ENCODE assay signal across 29 mouse cellular contexts in the genomic region with DNA sequence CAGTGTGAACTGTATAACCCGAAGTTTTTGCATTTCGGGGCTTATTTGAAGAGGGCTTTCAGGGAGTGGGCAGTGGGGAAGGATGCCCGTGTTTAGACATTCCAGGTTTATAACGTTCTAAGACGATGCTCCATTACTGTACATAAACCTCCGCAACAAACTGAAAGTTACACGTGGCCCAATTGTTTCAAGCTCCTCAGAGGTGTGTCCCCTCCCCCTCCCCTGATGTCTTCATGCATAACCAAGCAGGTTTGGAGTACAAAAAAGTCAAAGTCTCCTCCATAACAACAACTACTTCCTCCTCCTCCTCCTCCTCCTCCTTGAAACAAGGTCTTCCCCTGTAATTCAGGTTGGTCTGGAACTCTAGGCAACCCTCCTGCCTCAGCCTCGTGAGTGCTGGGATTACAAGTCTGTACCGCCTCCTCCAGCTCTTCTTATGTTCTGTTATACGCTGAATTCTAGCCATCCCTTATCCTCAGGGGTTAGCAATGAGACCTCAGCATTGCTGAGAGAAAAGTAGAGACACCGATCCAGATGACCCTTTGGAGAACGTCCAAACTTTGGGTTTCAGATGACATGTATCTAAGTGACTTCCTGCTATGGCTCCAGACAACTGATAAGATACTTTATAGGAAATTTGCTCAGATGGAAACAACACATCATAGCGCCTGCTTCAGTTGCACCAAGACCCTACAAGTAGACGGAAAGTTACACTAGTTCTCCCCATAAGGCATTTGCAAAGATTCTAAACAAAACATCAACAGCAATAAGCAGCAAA. TPM values are rescaled to one million over a fixed set of nuclear protein-coding genes. Genes with fewer than 3 reads are reported as not detected.
DNase-seq lines count a peak whose midpoint lies in the region; ATAC-seq and TF ChIP-seq lines count a peak whose summit lies in the region.
"Had no signal": no experiment of that assay in that cellular context is flagged by ENCODE, and none has a peak within 500 bp of the region (broad histone marks: within the 10 kb centered on the region; RNA-seq: fewer than 3 reads in every experiment).

No protein-coding gene starts in this region.

- no peaks in the 10 kb centered on the region for H3K27me3 ChIP-seq in spleen, adult 2 months (ENCODE audit: control insufficient read depth, insufficient read depth, low read length)
- no peaks in the 10 kb centered on the region for H3K27me3 ChIP-seq in liver, embryonic 14.5 days (ENCODE audit: control insufficient read depth, insufficient read depth, low read length)
- H3K27me3 ChIP-seq in small intestine, adult 2 months (ENCODE audit: control insufficient read depth, insufficient read depth, low read length): no peaks in the 10 kb centered on the region
- H3K27me3 ChIP-seq in kidney, embryonic 15.5 days: peaks cover 12% of the 10 kb centered on the region; the same call in 1 of the 2 replicates
- H3K27me3 ChIP-seq: forebrain, embryonic 15.5 days; midbrain, embryonic 12.5 days had no signal

- no peaks in the 10 kb centered on the region for H3K36me3 ChIP-seq in spleen, adult 2 months (ENCODE audit: control insufficient read depth, insufficient read depth, low read length)
- H3K36me3 ChIP-seq in liver, embryonic 14.5 days (replicated peaks; ENCODE audit: control insufficient read depth, insufficient read depth, low read depth): no peaks in the 10 kb centered on the region
- no peaks in the 10 kb centered on the region for H3K36me3 ChIP-seq in small intestine, adult 2 months (ENCODE audit: control insufficient read depth, insufficient read depth, low read length)
- H3K36me3 ChIP-seq in kidney, embryonic 15.5 days: no peaks in the 10 kb centered on the region
- H3K36me3 ChIP-seq: embryonic facial prominence, embryonic 13.5 days; forebrain, embryonic 10.5 days; forebrain, embryonic 15.5 days; limb, embryonic 13.5 days; midbrain, embryonic 12.5 days had no signal

- TF ChIP-seq POLR2A in spleen, adult 2 months (IDR thresholded peaks at IDR 0.05; ENCODE audit: low read depth, low read length): no peak
- no peak for TF ChIP-seq POLR2A in small intestine, adult 2 months (IDR thresholded peaks at IDR 0.05; ENCODE audit: low read depth, low read length)

- TF ChIP-seq EP300 in liver, embryonic 14.5 days (IDR thresholded peaks at IDR 0.05; ENCODE audit: low read depth): no peak

- peak in 1 of 2 experiments; percentile 29 for DNase-seq in spleen, adult 2 months (ENCODE audit: low read depth in 1 of 2, low spot score in 2 of 2)
- DNase-seq in spleen, adult 18-20 months: no peak
- peak; percentile 62 for DNase-seq in MEL-GATA-1-ER (ENCODE audit: extremely low read depth, low read depth)
- no peak for DNase-seq in liver, embryonic 14.5 days (ENCODE audit: low read depth in 3 of 3, low spot score in 3 of 3)
- no peak for DNase-seq in testis, postnatal 14 days (ENCODE audit: low spot score)
- no peak for DNase-seq in thymus, postnatal 36 days
- DNase-seq: adrenal gland, postnatal 10 days; cerebellum, adult 18-20 months; cerebellum, postnatal 10 days; heart, postnatal 14 days; kidney, adult 18-20 months; kidney, postnatal 36 days; lung, adult 2 months; lung, postnatal 10 days; retina, postnatal 1 day; right cerebral cortex, postnatal 25 days; thymus, adult 18-20 months; thymus, postnatal 25 days had no signal

- peak overlapping the region; percentile 86 for H3K4me3 ChIP-seq in spleen, adult 2 months (ENCODE audit: extremely low read depth, insufficient read depth, insufficient read length)
- H3K4me3 ChIP-seq in liver, embryonic 14.5 days (ENCODE audit: insufficient read depth in 1 of 2, low read depth in 2 of 2, low read length in 2 of 2): peak overlapping the region in 1 of 2 experiments; percentile 41; a peak in 3 of 4 replicates
- no peak overlapping the region for H3K4me3 ChIP-seq in small intestine, adult 2 months (ENCODE audit: low read depth, low read length)
- no peak overlapping the region for H3K4me3 ChIP-seq in kidney, embryonic 15.5 days (replicated peaks)
- H3K4me3 ChIP-seq: embryonic facial prominence, embryonic 13.5 days; forebrain, embryonic 10.5 days; forebrain, embryonic 15.5 days; layer of hippocampus, adult 2 months; left cerebral cortex, adult 2 months; limb, embryonic 13.5 days; midbrain, embryonic 12.5 days had no signal

- peak overlapping the region; percentile 65 for H3K4me2 ChIP-seq in liver, embryonic 14.5 days (ENCODE audit: low read depth)
- no peak overlapping the region for H3K4me2 ChIP-seq in kidney, embryonic 15.5 days
- H3K4me2 ChIP-seq: embryonic facial prominence, embryonic 13.5 days; forebrain, embryonic 15.5 days; limb, embryonic 13.5 days; midbrain, embryonic 12.5 days had no signal

- ATAC-seq in liver, embryonic 14.5 days (ENCODE audit: insufficient read depth): no peak
- ATAC-seq in kidney, embryonic 15.5 days (replicated peaks; ENCODE audit: low FRiP score): no peak
- ATAC-seq: forebrain, embryonic 15.5 days; hindbrain, embryonic 16.5 days; Patski had no signal

- WGBS in spleen, adult 2 months: 61% methylated on average over 14 of the region's 14 CpGs
- 58% methylated on average over 14 of the region's 14 CpGs for WGBS in liver, embryonic 14.5 days (ENCODE audit: insufficient replicate concordance)
- WGBS in small intestine, adult 2 months: 75% methylated on average over 14 of the region's 14 CpGs
- WGBS in kidney, embryonic 15.5 days: 87% methylated on average over 14 of the region's 14 CpGs

- no peak overlapping the region for H3K9ac ChIP-seq in liver, embryonic 14.5 days (replicated peaks)
- no peak overlapping the region for H3K9ac ChIP-seq in kidney, embryonic 15.5 days
- H3K9ac ChIP-seq: embryonic facial prominence, embryonic 13.5 days; forebrain, embryonic 15.5 days; limb, embryonic 13.5 days; midbrain, embryonic 12.5 days had no signal

- no peaks in the 10 kb centered on the region; the same call in 1 of the 2 replicates for H3K4me1 ChIP-seq in spleen, adult 2 months (ENCODE audit: control insufficient read depth, insufficient read depth, insufficient read length)
- peaks cover 3 to 12% of the 10 kb centered on the region in 2 experiments; a peak in 3 of 4 replicates for H3K4me1 ChIP-seq in liver, embryonic 14.5 days (replicated peaks; ENCODE audit: control insufficient read depth in 2 of 2, insufficient read depth in 2 of 2, low read length in 1 of 2)
- no peaks in the 10 kb centered on the region for H3K4me1 ChIP-seq in small intestine, adult 2 months (ENCODE audit: control insufficient read depth, insufficient read depth, insufficient read length, low read length)
- H3K4me1 ChIP-seq in kidney, embryonic 15.5 days: no peaks in the 10 kb centered on the region
- H3K4me1 ChIP-seq: embryonic facial prominence, embryonic 13.5 days; limb, embryonic 13.5 days; midbrain, embryonic 12.5 days had no signal

- H3K9me3 ChIP-seq in liver, embryonic 14.5 days (ENCODE audit: control insufficient read depth, low read length): no peaks in the 10 kb centered on the region
- H3K9me3 ChIP-seq in kidney, embryonic 15.5 days (replicated peaks): no peaks in the 10 kb centered on the region
- H3K9me3 ChIP-seq: embryonic facial prominence, embryonic 13.5 days; forebrain, embryonic 10.5 days; forebrain, embryonic 15.5 days; limb, embryonic 13.5 days; midbrain, embryonic 12.5 days had no signal

- no peak for TF ChIP-seq CTCF in spleen, adult 2 months (IDR thresholded peaks at IDR 0.05; ENCODE audit: extremely low read depth, insufficient read depth, insufficient read length, insufficient replicate concordance)
- TF ChIP-seq CTCF in liver, embryonic 14.5 days (IDR thresholded peaks at IDR 0.05; ENCODE audit: low read depth): no peak
- no peak for TF ChIP-seq CTCF in small intestine, adult 2 months (IDR thresholded peaks at IDR 0.05; ENCODE audit: extremely low read depth, insufficient read length, insufficient replicate concordance, low read depth, low read length)

- H3K27ac ChIP-seq in spleen, adult 2 months (ENCODE audit: insufficient read depth, low read length): peak overlapping the region; percentile 93
- H3K27ac ChIP-seq in liver, embryonic 14.5 days: no peak overlapping the region
- H3K27ac ChIP-seq in small intestine, adult 2 months (ENCODE audit: insufficient read depth, low read depth, low read length): peak overlapping the region; percentile 22; the same call in 1 of the 2 replicates
- H3K27ac ChIP-seq in kidney, embryonic 15.5 days: no peak overlapping the region
- H3K27ac ChIP-seq: embryonic facial prominence, embryonic 13.5 days; forebrain, embryonic 10.5 days; forebrain, embryonic 15.5 days; layer of hippocampus, adult 2 months; left cerebral cortex, adult 2 months; limb, embryonic 13.5 days; midbrain, embryonic 12.5 days had no signal

RNA-seq across cellular contexts. Expression of gene Btk, which starts 2.7 kb away (rescaled TPM):
- polyA plus RNA-seq in spleen, adult 2 months (2012; rRNA removed): 12.5 and 14.4 TPM in 2 replicates
- polyA plus RNA-seq in liver, embryonic 14.5 days (2012; rRNA removed): 9.1 and 16.3 TPM in 2 replicates
- 10.9 and 13.4 TPM in 2 replicates for polyA plus RNA-seq in liver, embryonic 14.5 days (2014; fragmentation: Nextera tagmentation; extraction: Ambion mirVana)
- 0.19 and 0.48 TPM in 2 replicates for polyA plus RNA-seq in small intestine, adult 2 months (2012; rRNA removed)
- 1.1 TPM in 2 replicates for polyA plus RNA-seq in kidney, embryonic 15.5 days (2015; fragmentation: Nextera tagmentation; extraction: Ambion mirVana)
- polyA plus RNA-seq: Patski had no signal

RNA-seq across cellular contexts. Expression of gene Rpl36a, which starts 4.7 kb away (rescaled TPM):
- 89.6 and 117 TPM in 2 replicates for polyA plus RNA-seq in spleen, adult 2 months (2012; rRNA removed)
- polyA plus RNA-seq in liver, embryonic 14.5 days (2012; rRNA removed): 600 and 1,190 TPM in 2 replicates
- polyA plus RNA-seq in liver, embryonic 14.5 days (2014; fragmentation: Nextera tagmentation; extraction: Ambion mirVana): 428 and 436 TPM in 2 replicates
- 48.0 and 60.3 TPM in 2 replicates for polyA plus RNA-seq in small intestine, adult 2 months (2012; rRNA removed)
- 426 and 524 TPM in 2 replicates for polyA plus RNA-seq in kidney, embryonic 15.5 days (2015; fragmentation: Nextera tagmentation; extraction: Ambion mirVana)

RNA-seq across cellular contexts. Expression of gene Gla, which starts 20.2 kb away (rescaled TPM):
- polyA plus RNA-seq in spleen, adult 2 months (2012; rRNA removed): 0.66 and 0.96 TPM in 2 replicates
- polyA plus RNA-seq in liver, embryonic 14.5 days (2012; rRNA removed): 1.5 and 1.7 TPM in 2 replicates
- 3.9 TPM in 2 replicates for polyA plus RNA-seq in liver, embryonic 14.5 days (2014; fragmentation: Nextera tagmentation; extraction: Ambion mirVana)
- polyA plus RNA-seq in small intestine, adult 2 months (2012; rRNA removed): 0.65 and 0.98 TPM in 2 replicates
- polyA plus RNA-seq in kidney, embryonic 15.5 days (2015; fragmentation: Nextera tagmentation; extraction: Ambion mirVana): 5.7 TPM in 2 replicates

RNA-seq across cellular contexts. Expression of gene Hnrnph2, which starts 20.3 kb away (rescaled TPM):
- polyA plus RNA-seq in spleen, adult 2 months (2012; rRNA removed): 6.1 and 6.3 TPM in 2 replicates
- 28.6 and 47.4 TPM in 2 replicates for polyA plus RNA-seq in liver, embryonic 14.5 days (2012; rRNA removed)
- 53.7 and 60.1 TPM in 2 replicates for polyA plus RNA-seq in liver, embryonic 14.5 days (2014; fragmentation: Nextera tagmentation; extraction: Ambion mirVana)
- polyA plus RNA-seq in small intestine, adult 2 months (2012; rRNA removed): 1.1 and 3.8 TPM in 2 replicates
- polyA plus RNA-seq in kidney, embryonic 15.5 days (2015; fragmentation: Nextera tagmentation; extraction: Ambion mirVana): 159 and 167 TPM in 2 replicates

RNA-seq across cellular contexts. Expression of gene Timm8a1, which starts 39.1 kb away (rescaled TPM):
- polyA plus RNA-seq in spleen, adult 2 months (2012; rRNA removed): 0.60 and 0.62 TPM in 2 replicates
- polyA plus RNA-seq in liver, embryonic 14.5 days (2012; rRNA removed): 10.1 and 18.7 TPM in 2 replicates
- polyA plus RNA-seq in liver, embryonic 14.5 days (2014; fragmentation: Nextera tagmentation; extraction: Ambion mirVana): 92.5 and 92.8 TPM in 2 replicates
- 0.27 and 0.66 TPM in 2 replicates for polyA plus RNA-seq in small intestine, adult 2 months (2012; rRNA removed)
- polyA plus RNA-seq in kidney, embryonic 15.5 days (2015; fragmentation: Nextera tagmentation; extraction: Ambion mirVana): 85.7 and 94.1 TPM in 2 replicates

Comparison
In these comparisons a context has a peak if more than half of its experiments do, and no peak if none do; other contexts are left out.
1. H3K27ac ChIP-seq: peak in spleen, adult 2 months (single experiment) and small intestine, adult 2 months (single experiment); none in liver, embryonic 14.5 days (single experiment) and kidney, embryonic 15.5 days (single experiment).